Mouse (Mus musculus): Measurements from ENCODE around the gene Ccdc28a. TPM values are rescaled to one million over a fixed set of nuclear protein-coding genes. Genes with fewer than 3 reads are reported as not detected.

Ccdc28a gene
- total and polyA plus RNA-seq, 3 experiments, result 5.0 to 16.4 TPM; not detected in 1

DNA sequence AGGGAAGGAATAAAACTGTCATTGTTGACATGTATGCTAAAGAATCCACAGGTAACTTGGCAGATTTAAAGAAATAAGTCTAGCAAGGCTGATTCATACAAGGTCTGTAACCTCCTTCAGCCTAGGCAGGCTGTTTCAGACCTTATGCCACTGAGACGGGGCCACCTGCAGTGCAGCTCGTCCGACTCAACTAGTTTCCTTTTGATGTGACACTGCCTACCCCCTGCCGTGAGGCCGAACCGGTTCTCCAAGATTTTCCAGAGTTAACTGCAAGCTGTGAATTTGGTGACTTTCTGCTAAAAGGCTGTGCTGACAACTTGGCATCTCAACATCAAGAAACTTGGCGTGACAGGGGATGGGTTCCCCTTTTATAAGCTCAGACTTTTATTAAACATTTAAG lies 30.7 kb downstream of the Ccdc28a start:
- no peak overlapping the region for H3K27ac ChIP-seq (ENCODE audit: control insufficient read depth, low read depth, low read length)
- no peak overlapping the region for H3K4me3 ChIP-seq (ENCODE audit: control insufficient read depth in 1 of 2, insufficient read depth in 1 of 2, low read depth in 2 of 2, low read length in 2 of 2)
- no peaks in the 10 kb centered on the region for H3K9me3 ChIP-seq (replicated peaks; ENCODE audit: insufficient read depth, low read length)
- no peaks in the 10 kb centered on the region for H3K4me1 ChIP-seq (ENCODE audit: control insufficient read depth in 1 of 2, insufficient read depth in 2 of 2, low read length in 2 of 2)
- no peaks in the 10 kb centered on the region for H3K36me3 ChIP-seq (ENCODE audit: control insufficient read depth in 1 of 2, insufficient read depth in 2 of 2, low read length in 2 of 2)
- no peak for DNase-seq (ENCODE audit: low read depth, low spot score)
- H3K27me3 ChIP-seq (ENCODE audit: control insufficient read depth in 1 of 2, insufficient read depth in 2 of 2, low read length in 2 of 2), result no peaks in the 10 kb centered on the region
- H3K79me2 ChIP-seq (ENCODE audit: control insufficient read depth, insufficient read depth, low read length, poor library complexity), result no peaks in the 10 kb centered on the region
- TF ChIP-seq KAT2A (conservative IDR thresholded peaks at IDR 0.05; ENCODE audit: low read depth, low read length) (no peak), BHLHE40 (IDR thresholded peaks at IDR 0.05; ENCODE audit: borderline replicate concordance, low read depth, low read length) (no peak), TBP (IDR thresholded peaks at IDR 0.05; ENCODE audit: low read depth, low read length) (no peak), ELF1 (IDR thresholded peaks at IDR 0.05; ENCODE audit: low read depth, low read length) (no peak), RCOR1 (IDR thresholded peaks at IDR 0.05; ENCODE audit: low read depth, low read length) (no peak), MXI1 (IDR thresholded peaks at IDR 0.05; ENCODE audit: low read depth, low read length) (no peak), ETS1 (IDR thresholded peaks at IDR 0.05; ENCODE audit: low read depth, low read length) (no peak), POLR2AphosphoS5 (IDR thresholded peaks at IDR 0.05; ENCODE audit: borderline replicate concordance, low read depth, low read length) (no peak), USF2 (IDR thresholded peaks at IDR 0.05; ENCODE audit: borderline replicate concordance in 1 of 2, insufficient read depth in 1 of 2, low read depth in 1 of 2, low read length in 2 of 2) (no peak), MAZ (IDR thresholded peaks at IDR 0.05; ENCODE audit: low read depth, low read length) (no peak), USF1 (IDR thresholded peaks at IDR 0.05; ENCODE audit: low read depth, low read length) (no peak), TAL1 (IDR thresholded peaks at IDR 0.05; ENCODE audit: low read length) (no peak), TCF12 (IDR thresholded peaks at IDR 0.05; ENCODE audit: low read depth, low read length) (no peak)
- no peak overlapping the region for H3K9ac ChIP-seq (ENCODE audit: control insufficient read depth, low read depth, low read length, poor library complexity, severe bottlenecking)

- H3K27me3 ChIP-seq (ENCODE audit: control insufficient read depth in 1 of 2, insufficient read depth in 2 of 2, low read length in 2 of 2), result no peaks in the 10 kb centered on the region
- DNase-seq (ENCODE audit: low read depth, low spot score), result no peak
- no peak overlapping the region for H3K27ac ChIP-seq (ENCODE audit: control insufficient read depth, low read depth, low read length)
- H3K4me1 ChIP-seq (ENCODE audit: control insufficient read depth in 1 of 2, insufficient read depth in 2 of 2, low read length in 2 of 2), result no peaks in the 10 kb centered on the region
- H3K4me3 ChIP-seq (ENCODE audit: control insufficient read depth in 1 of 2, insufficient read depth in 1 of 2, low read depth in 2 of 2, low read length in 2 of 2), result no peak overlapping the region
- H3K9me3 ChIP-seq (replicated peaks; ENCODE audit: insufficient read depth, low read length), result no peaks in the 10 kb centered on the region
- no peak for TF ChIP-seq UBTF (IDR thresholded peaks at IDR 0.05; ENCODE audit: borderline replicate concordance, insufficient read depth, low read depth, low read length)
- no peak for TF ChIP-seq MAX (IDR thresholded peaks at IDR 0.05; ENCODE audit: low read length)
- no peak for TF ChIP-seq BHLHE40 (IDR thresholded peaks at IDR 0.05; ENCODE audit: borderline replicate concordance, low read depth, low read length)
- no peak for TF ChIP-seq HCFC1 (IDR thresholded peaks at IDR 0.05; ENCODE audit: low read depth, low read length)
- no peak for TF ChIP-seq RAD21 (IDR thresholded peaks at IDR 0.05; ENCODE audit: low read depth, low read length)
- TF ChIP-seq USF2 (IDR thresholded peaks at IDR 0.05; ENCODE audit: borderline replicate concordance in 1 of 2, insufficient read depth in 1 of 2, low read depth in 1 of 2, low read length in 2 of 2), result no peak
- TF ChIP-seq USF1 (IDR thresholded peaks at IDR 0.05; ENCODE audit: low read depth, low read length), result no peak
- TF ChIP-seq ELF1 (IDR thresholded peaks at IDR 0.05; ENCODE audit: low read depth, low read length), result no peak
- TF ChIP-seq MXI1 (IDR thresholded peaks at IDR 0.05; ENCODE audit: low read depth, low read length), result no peak
- no peak for TF ChIP-seq JUND (IDR thresholded peaks at IDR 0.05; ENCODE audit: low read depth, low read length)
- TF ChIP-seq ZC3H11A (IDR thresholded peaks at IDR 0.05; ENCODE audit: low read depth, low read length), result no peak
- no peak for TF ChIP-seq MAZ (IDR thresholded peaks at IDR 0.05; ENCODE audit: low read depth, low read length)
- H3K36me3 ChIP-seq (ENCODE audit: control insufficient read depth in 1 of 2, insufficient read depth in 2 of 2, low read length in 2 of 2), result no peaks in the 10 kb centered on the region
- no peaks in the 10 kb centered on the region for H3K79me2 ChIP-seq (ENCODE audit: control insufficient read depth, insufficient read depth, low read length, poor library complexity)
- no peak overlapping the region for H3K9ac ChIP-seq (ENCODE audit: control insufficient read depth, low read depth, low read length, poor library complexity, severe bottlenecking)
Measured at GRCm38 (mm10) chr10:18202401-18202800, 32.4 kb downstream of the Ccdc28a start.
